Mouse (Mus musculus) limb, embryonic 12.5 days (tissue): ENCODE results near the gene Ap3b1. TPM values are rescaled to one million over a fixed set of nuclear protein-coding genes. Genes with fewer than 3 reads are reported as not detected.

Experiments used
- ATAC-seq: fragments of 200-750 bp; cut with Nextera tagmentation; 2 replicates; pipeline ENCODE4 v1.8.0; 2017; ENCODE audit warnings: low read depth, moderate TSS enrichment; ENCODE audit not compliant: insufficient number of reproducible peaks, insufficient read depth, low FRiP score, low TSS enrichment
- H3K27ac ChIP-seq: fragments of 300-500 bp; sonication (generic); 2 replicates; pipeline ENCODE4 v1.5.1; 2016; ENCODE audit warnings: mild to moderate bottlenecking, moderate library complexity
- H3K27me3 ChIP-seq: fragments of 300-500 bp; sonication (generic); 2 replicates; pipeline ENCODE4 v1.6.1; 2016; ENCODE audit warnings: mild to moderate bottlenecking, moderate library complexity
- H3K36me3 ChIP-seq: fragments of 300-500 bp; sonication (generic); 2 replicates; pipeline ENCODE4 v1.6.1; 2016; ENCODE audit warnings: mild to moderate bottlenecking, moderate library complexity
- H3K4me1 ChIP-seq: fragments of 300-500 bp; sonication (generic); replicated peaks from 2 replicates; pipeline ENCODE4 v1.6.1; 2016
- H3K4me2 ChIP-seq: fragments of 300-500 bp; sonication (generic); 2 replicates; pipeline ENCODE4 v1.6.1; 2016; ENCODE audit warnings: mild to moderate bottlenecking, moderate library complexity
- H3K4me3 ChIP-seq: fragments of 300-500 bp; sonication (generic); replicated peaks from 2 replicates; pipeline ENCODE4 v1.5.1; 2016; ENCODE audit warnings: mild to moderate bottlenecking
- H3K9ac ChIP-seq: fragments of 300-500 bp; sonication (generic); replicated peaks from 2 replicates; pipeline ENCODE4 v1.6.1; 2016; ENCODE audit warnings: mild to moderate bottlenecking, moderate library complexity
- H3K9me3 ChIP-seq: fragments of 300-500 bp; sonication (generic); 2 replicates; pipeline ENCODE4 v1.6.1; 2016; ENCODE audit warnings: mild to moderate bottlenecking, moderate library complexity
- WGBS: fragments of 180-500 bp; shearing (Covaris S2); methylation state at CpG from one replicate; pipeline ENCODE4 v1.1.7; 2016; 5-methylcytosine and 5-hydroxymethylcytosine counted together
- polyA plus RNA-seq: library from polyadenylated mRNA; unstranded; fragments of >200 nt; fragmentation: Nextera tagmentation; extraction: Ambion mirVana; gene quantifications from 2 replicates; pipeline ENCODE4 v1.2.1, GENCODE M21; 2016

Ap3b1 gene
- polyA plus RNA-seq, 1 experiment from 2014 or later = 44.7 TPM

DNA sequence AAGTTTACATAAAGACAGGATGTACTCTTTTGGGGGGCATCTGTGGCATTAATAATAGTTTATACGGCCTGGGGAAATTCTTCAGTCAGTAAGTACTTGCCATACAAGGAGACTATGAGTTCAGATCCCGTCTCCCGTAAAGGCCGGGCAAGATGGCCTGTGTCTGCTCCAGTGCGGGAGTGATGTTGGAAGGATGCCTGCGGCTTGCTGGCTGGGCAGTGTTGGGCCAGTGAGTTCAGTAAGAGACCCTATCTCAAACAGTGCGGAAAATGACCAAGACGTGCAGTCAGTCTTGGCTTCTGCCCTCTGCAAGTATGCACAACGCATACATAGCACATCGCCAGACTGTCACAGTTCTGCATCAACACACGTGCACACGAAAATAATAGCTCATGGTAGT lies 95.4 kb downstream of the Ap3b1 start:
- Histone ChIP-seq H3K9me3 (no peaks in the 10 kb centered on the region), H3K4me1 (no peaks in the 10 kb centered on the region), H3K27me3 (no peaks in the 10 kb centered on the region), H3K27ac (no peak overlapping the region), H3K4me2 (no peak overlapping the region), H3K36me3 (peaks cover 38% of the 10 kb centered on the region), H3K4me3 (no peak overlapping the region), H3K9ac (no peak overlapping the region)
- no peak for ATAC-seq
- 89% methylated on average over 12 of the region's 12 CpGs for WGBS

DNA sequence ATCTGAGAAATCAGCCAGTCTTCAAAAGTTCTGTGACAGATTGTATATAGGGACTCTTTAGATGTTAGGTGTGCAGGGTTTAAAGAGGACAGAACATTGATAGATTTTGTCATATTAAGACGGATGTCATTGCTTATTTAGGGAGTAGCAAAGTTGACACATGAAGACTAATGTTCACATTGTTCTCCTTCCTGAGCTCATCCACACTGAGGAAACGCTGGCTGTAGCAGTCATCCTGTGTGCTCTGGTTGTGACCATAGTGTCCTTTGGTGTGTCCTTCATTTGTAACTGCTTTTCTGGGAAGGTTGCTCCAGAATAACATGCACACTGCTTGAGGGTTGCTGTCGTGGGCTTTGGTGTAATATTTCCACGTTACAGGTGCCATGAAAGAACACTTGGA lies 100.4 kb downstream of the Ap3b1 start:
- no peaks in the 10 kb centered on the region for H3K4me1 ChIP-seq
- H3K9me3 ChIP-seq = no peaks in the 10 kb centered on the region
- WGBS = 83% methylated on average over 4 of the region's 4 CpGs
- H3K27me3 ChIP-seq = no peaks in the 10 kb centered on the region
- no peak overlapping the region for H3K4me2 ChIP-seq
- no peak overlapping the region for H3K27ac ChIP-seq
- H3K36me3 ChIP-seq = peaks cover 41% of the 10 kb centered on the region
- H3K9ac ChIP-seq = no peak overlapping the region
- ATAC-seq = no peak
- no peak overlapping the region for H3K4me3 ChIP-seq

DNA sequence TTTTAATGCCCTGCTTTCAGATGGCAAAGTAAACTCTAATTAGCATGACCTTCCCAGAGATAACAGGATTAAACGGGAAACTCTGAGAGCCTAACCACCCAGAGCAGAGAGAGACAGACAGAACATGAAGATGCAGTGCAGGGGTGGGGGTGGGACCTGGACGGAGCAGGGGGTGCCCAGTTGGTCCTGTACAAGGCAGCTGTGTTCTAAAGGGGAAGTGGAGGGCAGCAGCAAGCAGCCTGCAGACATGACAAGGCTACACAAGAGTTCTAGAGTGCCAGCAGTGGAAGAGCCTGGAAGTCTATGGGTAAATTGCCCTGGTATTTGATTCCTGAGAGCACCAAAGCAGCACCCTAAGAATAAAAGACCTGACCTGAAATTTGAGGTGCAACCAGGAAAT lies 105.5 kb downstream of the Ap3b1 start:
- Histone ChIP-seq H3K9ac (no peak overlapping the region), H3K4me1 (no peaks in the 10 kb centered on the region), H3K27ac (no peak overlapping the region), H3K27me3 (no peaks in the 10 kb centered on the region), H3K36me3 (peaks cover 23% of the 10 kb centered on the region), H3K9me3 (no peaks in the 10 kb centered on the region), H3K4me2 (no peak overlapping the region), H3K4me3 (no peak overlapping the region)
- ATAC-seq = no peak
- 63% methylated on average over 2 of the region's 2 CpGs for WGBS

DNA sequence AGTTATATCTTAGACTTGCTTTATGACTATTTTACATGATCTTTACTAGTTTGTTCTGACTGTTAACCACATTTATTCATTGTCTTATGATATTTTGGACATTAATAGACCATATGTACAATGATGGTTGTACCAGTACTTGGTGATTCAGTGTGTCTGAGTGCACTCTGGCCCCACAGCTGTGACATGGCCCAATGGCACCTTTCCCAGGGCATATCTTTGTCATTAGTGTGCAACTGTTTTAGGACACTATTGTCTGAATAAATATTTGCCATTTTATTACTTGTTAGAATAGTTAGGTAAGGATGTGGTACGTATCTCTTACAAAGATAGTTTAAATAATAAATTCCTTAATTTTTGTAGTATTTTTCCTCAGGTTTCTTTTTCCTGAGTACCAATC lies 109.8 kb downstream of the Ap3b1 start:
- H3K4me2 ChIP-seq = no peak overlapping the region
- H3K27me3 ChIP-seq = no peaks in the 10 kb centered on the region
- no peak for ATAC-seq
- 95% methylated on average over 1 of the region's 1 CpGs for WGBS
- peaks cover 18% of the 10 kb centered on the region for H3K36me3 ChIP-seq
- no peak overlapping the region for H3K27ac ChIP-seq
- no peak overlapping the region for H3K9ac ChIP-seq
- no peaks in the 10 kb centered on the region for H3K9me3 ChIP-seq
- H3K4me1 ChIP-seq = no peaks in the 10 kb centered on the region
- H3K4me3 ChIP-seq = no peak overlapping the region

DNA sequence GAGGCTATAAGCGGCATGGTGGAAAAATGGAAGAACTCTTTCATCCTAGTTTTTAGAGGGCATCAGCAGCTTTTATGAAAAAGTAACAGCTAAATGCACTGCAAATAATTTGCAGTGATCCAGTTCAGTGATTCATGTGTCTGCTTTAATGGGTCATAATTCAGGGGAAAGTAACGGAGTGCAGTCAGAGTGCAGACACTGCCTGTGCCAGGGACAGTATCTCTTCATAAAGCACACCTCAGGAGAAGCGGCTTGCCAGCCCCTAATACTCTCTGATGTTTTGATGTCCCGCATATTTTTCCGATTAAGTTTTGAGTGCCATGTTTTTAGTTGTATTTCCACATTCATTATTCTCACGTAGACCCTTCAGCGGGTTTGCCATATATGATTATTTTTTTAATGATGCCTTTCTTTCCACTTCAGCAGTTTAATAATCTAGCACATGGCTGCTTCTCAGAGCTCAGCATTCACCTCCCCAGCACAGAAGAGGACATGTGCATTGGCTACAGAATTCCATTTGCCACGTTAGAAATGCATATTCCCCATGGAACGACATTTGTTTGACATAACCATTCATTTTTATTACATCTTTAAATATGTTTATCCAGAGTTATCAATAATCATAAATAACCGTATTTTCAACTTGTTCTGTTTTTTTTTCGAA lies 112.4 kb downstream of the Ap3b1 start:
- Histone ChIP-seq H3K4me3 (no peak overlapping the region), H3K27ac (no peak overlapping the region), H3K4me2 (no peak overlapping the region), H3K27me3 (no peaks in the 10 kb centered on the region), H3K9me3 (no peaks in the 10 kb centered on the region), H3K36me3 (peaks cover 24% of the 10 kb centered on the region), H3K4me1 (no peaks in the 10 kb centered on the region), H3K9ac (no peak overlapping the region)
- no peak for ATAC-seq
- WGBS = 71% methylated on average over 11 of the region's 11 CpGs

DNA sequence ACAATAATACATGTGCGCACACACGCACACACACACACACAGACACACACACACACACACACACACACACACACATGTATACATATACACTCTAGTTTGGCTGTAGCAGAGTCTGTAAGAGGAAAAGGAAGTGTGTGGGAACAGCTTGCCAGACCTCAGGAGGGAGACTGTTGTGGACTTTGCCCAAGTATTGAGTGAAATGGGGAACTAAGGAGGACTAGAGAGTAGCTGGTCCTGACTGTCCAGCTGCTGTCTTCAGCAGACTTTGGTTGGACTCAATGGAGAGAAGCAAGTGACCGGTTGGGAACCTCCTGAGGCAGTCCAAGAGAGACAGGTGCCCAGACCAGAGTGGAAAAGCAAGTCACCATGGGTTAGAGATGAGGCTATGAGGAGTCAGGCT lies 117.4 kb downstream of the Ap3b1 start:
- Histone ChIP-seq H3K27me3 (no peaks in the 10 kb centered on the region), H3K4me2 (no peak overlapping the region), H3K4me1 (no peaks in the 10 kb centered on the region), H3K4me3 (no peak overlapping the region), H3K9me3 (no peaks in the 10 kb centered on the region), H3K36me3 (peaks cover 53% of the 10 kb centered on the region), H3K9ac (no peak overlapping the region), H3K27ac (no peak overlapping the region)
- WGBS = 92% methylated on average over 3 of the region's 3 CpGs
- ATAC-seq = no peak

DNA sequence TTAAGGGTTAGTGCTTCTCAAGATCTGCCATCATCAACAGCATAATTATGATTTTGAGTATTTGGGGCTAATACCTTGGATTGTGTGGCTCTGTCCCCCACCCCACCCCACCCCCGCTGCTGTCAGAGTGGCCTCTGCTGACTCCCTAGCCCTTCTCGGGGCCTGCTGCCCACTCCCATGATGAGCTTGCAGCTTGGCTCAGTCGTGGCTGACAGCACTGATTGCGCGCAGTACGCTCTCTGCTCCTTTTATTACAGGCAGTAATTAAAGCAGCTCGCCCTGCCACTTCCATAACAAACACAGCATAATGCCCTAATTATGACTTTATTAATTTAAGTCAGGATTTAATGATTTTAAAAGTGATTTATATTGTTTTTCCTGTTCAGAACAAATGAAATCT lies 121.5 kb downstream of the Ap3b1 start:
- H3K4me1 ChIP-seq = no peaks in the 10 kb centered on the region
- 0 out of 2 replicates have a peak, but pooled peaks cover 9% of the 10 kb centered on the region for H3K9me3 ChIP-seq
- 41% methylated on average over 7 of the region's 7 CpGs for WGBS
- no peak overlapping the region for H3K27ac ChIP-seq
- H3K36me3 ChIP-seq = peaks cover 73% of the 10 kb centered on the region
- no peak overlapping the region for H3K9ac ChIP-seq
- H3K4me2 ChIP-seq = no peak overlapping the region
- no peaks in the 10 kb centered on the region for H3K27me3 ChIP-seq
- ATAC-seq = no peak
- no peak overlapping the region for H3K4me3 ChIP-seq

DNA sequence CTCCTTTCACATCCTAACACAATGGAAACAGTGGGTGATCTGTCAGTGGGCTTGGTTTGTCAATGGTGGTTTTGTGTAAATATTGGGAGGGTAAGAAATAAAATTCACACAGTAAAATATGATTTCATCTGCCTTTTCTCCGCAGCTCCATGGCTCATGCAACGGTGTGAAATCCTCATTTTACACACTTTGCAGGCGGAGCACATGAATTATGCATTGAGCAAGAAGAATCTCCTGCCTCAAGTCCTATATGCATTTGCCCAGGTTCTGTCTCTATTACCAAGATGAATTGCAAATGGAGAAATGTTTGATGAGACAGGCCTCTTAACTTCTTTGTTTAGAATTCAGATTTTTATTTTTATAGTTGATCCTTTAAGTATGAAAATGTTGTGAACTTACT lies 131.9 kb downstream of the Ap3b1 start:
- H3K9ac ChIP-seq = no peak overlapping the region
- H3K27me3 ChIP-seq = no peaks in the 10 kb centered on the region
- no peak overlapping the region for H3K4me2 ChIP-seq
- no peak for ATAC-seq
- WGBS = 93% methylated on average over 3 of the region's 3 CpGs
- H3K4me1 ChIP-seq = no peaks in the 10 kb centered on the region
- H3K4me3 ChIP-seq = no peak overlapping the region
- H3K36me3 ChIP-seq = peaks cover 41% of the 10 kb centered on the region
- no peaks in the 10 kb centered on the region for H3K9me3 ChIP-seq
- no peak overlapping the region for H3K27ac ChIP-seq

DNA sequence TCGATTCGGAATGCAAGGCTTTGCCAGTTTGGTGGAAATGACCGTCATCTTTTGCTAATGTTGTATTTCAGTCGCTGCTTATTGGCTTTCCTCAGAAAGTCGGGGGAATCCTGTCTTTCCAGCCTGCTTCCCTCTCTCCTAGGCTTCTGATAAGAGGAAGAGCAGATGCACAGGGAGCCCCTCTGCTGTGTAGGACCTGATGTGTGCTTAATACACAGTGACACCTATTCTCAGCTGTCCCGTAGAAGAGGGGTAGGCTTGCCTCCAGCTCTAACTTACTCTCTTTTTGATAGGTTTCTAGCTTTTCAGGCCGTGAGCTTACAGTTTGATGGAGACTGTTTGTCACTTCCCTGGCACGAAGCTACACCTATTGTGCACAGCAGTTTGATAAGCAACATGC lies 132.4 kb downstream of the Ap3b1 start:
- H3K36me3 ChIP-seq = peaks cover 41% of the 10 kb centered on the region
- H3K4me3 ChIP-seq = no peak overlapping the region
- no peaks in the 10 kb centered on the region for H3K4me1 ChIP-seq
- H3K27me3 ChIP-seq = no peaks in the 10 kb centered on the region
- no peak for ATAC-seq
- H3K27ac ChIP-seq = no peak overlapping the region
- no peaks in the 10 kb centered on the region for H3K9me3 ChIP-seq
- H3K9ac ChIP-seq = no peak overlapping the region
- WGBS = 89% methylated on average over 8 of the region's 8 CpGs
- H3K4me2 ChIP-seq = no peak overlapping the region

DNA sequence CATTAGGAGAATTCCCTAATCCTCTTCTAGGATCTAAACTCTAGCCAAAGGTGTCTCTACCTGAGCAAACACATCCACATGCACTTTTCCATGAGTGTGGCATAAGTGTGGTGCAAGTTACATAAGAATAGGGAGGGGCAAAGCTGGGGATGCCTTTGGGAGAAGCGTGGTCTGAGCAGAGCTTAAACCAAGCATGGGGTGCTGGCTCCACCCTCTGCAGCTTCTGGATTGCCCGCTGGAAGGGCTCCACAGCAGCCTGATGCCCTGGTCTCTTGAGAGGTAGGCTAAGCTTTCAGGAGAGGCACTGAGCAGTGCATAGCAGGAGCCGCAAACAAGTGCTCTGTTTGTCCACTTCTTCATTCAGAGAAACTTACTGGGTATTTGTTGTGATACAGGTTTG lies 138.8 kb downstream of the Ap3b1 start:
- 83% methylated on average over 3 of the region's 3 CpGs for WGBS

DNA sequence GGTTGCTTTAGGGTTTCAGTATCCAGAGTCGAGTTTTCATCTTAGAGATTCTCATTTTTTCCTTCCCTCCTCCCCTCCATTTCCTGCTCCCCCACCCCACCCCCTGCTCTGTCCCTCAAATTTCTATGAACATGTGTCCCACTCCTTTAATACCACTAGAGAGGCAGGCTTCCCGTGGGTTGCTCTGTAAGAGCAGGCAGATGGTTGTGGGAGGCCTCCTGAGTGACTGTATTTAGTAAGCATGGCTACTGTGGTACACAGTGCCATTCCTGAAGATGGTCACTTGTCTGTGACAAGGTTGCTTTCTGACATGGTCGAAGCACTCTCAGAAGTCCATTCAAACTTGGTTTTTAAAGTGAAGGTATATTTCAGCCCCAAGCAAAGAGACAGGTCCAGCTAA lies 147.7 kb downstream of the Ap3b1 start:
- Histone ChIP-seq H3K4me3 (no peak overlapping the region), H3K27ac (no peak overlapping the region), H3K36me3 (peaks cover 24% of the 10 kb centered on the region; the same call in 1 of the 2 replicates), H3K27me3 (no peaks in the 10 kb centered on the region), H3K4me1 (peaks cover 3% of the 10 kb centered on the region), H3K9me3 (no peaks in the 10 kb centered on the region), H3K4me2 (no peak overlapping the region), H3K9ac (no peak overlapping the region)
- 77% methylated on average over 3 of the region's 3 CpGs for WGBS
- ATAC-seq = no peak

More for the DNA sequence above, 138.8 kb downstream of the Ap3b1 start:
- Histone ChIP-seq H3K4me1 (no peaks in the 10 kb centered on the region), H3K27ac (no peak overlapping the region), H3K4me3 (no peak overlapping the region), H3K9ac (no peak overlapping the region), H3K4me2 (no peak overlapping the region), H3K9me3 (no peaks in the 10 kb centered on the region), H3K27me3 (no peaks in the 10 kb centered on the region), H3K36me3 (peaks cover 40% of the 10 kb centered on the region)
- ATAC-seq = no peak

DNA sequence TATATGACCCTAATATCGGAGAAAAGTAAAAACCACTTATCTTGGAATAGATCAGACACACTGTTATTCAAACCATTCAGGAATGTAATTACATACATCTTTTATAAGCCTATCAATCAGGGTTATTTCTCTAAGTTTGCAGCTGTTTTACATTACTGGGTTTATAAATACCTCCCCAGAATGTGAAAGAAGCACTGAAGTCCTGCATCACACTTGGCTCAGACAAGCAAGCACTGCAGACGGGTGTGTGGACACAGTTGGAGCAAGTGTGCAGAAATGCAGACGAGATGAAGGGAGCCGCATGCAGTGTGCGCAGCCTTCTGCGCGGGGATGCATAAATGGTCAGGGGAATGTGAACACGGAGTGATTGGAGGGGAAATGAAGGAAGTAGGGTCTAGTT lies 149.6 kb downstream of the Ap3b1 start:
- H3K9ac ChIP-seq = no peak overlapping the region
- ATAC-seq = no peak
- WGBS = 68% methylated on average over 8 of the region's 8 CpGs
- H3K4me2 ChIP-seq = no peak overlapping the region
- H3K36me3 ChIP-seq = peaks cover 25% of the 10 kb centered on the region; the same call in 1 of the 2 replicates
- no peak overlapping the region for H3K4me3 ChIP-seq
- no peaks in the 10 kb centered on the region for H3K9me3 ChIP-seq
- peaks cover 3% of the 10 kb centered on the region for H3K4me1 ChIP-seq
- H3K27ac ChIP-seq = no peak overlapping the region
- H3K27me3 ChIP-seq = no peaks in the 10 kb centered on the region
